Mouse (Mus musculus) adrenal gland, postnatal 0 days (tissue): ENCODE data around the gene Zfp583. TPM values are rescaled to one million over a fixed set of nuclear protein-coding genes. Genes with fewer than 3 reads are reported as not detected.

Source experiments
- polyA plus RNA-seq: library from polyadenylated mRNA; unstranded; fragments of >200 nt; fragmentation: Nextera tagmentation; extraction: Ambion mirVana; gene quantifications from 2 replicates; pipeline ENCODE4 v1.2.1, GENCODE M21; 2015

Zfp583 gene
- 5.2 and 6.6 TPM in 2 replicates for polyA plus RNA-seq

DNA sequence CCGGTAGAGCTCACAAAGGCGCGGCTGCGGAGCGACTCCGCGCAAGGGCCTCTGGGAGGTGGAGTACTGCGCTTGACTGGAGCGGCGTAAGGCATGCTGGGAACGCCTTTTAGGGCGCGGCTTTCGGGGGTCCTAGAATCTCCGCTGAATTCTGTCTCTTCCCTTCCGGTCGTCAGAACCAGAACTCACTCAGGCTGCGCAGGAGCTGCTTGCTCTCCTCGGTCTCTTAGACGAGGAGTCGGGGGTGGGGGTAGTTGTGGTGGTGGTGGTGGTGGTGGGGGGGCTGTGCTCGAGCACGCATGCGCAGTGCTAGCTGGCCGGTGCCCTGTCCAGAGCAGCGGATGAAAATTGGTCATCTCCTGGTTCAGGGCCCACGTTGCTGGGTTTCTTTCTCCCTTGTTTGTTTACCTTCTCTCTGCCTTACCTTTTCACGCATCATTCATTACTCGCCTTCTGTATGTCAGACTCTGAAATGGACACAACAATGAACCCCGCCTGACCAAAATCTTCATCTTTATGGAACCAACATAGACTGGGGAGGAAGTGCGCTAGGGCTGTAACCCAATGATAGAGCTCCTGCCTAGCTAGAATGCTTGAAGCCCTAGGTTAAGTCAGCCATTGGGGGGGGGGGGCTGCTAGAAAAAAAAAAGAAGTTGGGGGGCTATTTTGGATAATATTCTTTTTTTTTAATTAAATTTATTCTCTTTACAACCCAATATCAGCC, at the start of gene Zfp583:
Zfp583 (minus strand) TSS at position 53 of the 724 bp plus-strand sequence.

DNA sequence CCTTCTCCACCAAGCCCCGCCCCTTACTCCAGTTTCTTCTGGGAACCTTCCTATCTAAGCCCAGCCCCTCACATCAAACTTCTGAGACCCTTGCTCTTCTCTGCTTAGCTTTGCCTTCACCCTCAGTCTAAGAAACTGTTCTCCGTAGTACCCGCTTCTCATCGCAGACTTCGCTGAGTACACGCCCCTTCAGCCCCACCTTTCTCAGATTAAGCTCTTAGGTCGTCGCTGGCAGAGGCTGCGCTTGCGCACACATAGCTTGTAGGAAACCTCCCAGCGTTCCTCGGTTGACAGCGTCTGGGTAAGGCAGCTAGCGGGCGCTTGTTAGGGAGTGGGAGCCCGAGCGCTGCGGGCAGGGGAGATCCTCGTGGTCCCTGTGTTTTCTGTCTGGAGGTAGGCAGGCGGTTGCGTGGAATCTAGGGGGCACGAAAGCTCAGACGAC, 32.0 kb upstream of the Zfp583 start, which contains the start of gene Zfp78:
Zfp78 (plus strand) TSS at position 234 of the 442 bp plus-strand sequence.

GRCm38 (mm10) chr7:6343501-6344071, 12.5 kb upstream of the Zfp583 start, which contains the start of gene Gm3854:
Gm3854 (plus strand) TSS chr7:6343759.

GRCm38 (mm10) chr7:6285842-6286705, 45.0 kb downstream of the Zfp583 start, which contains the start of gene Zfp667:
Zfp667 (plus strand) TSS chr7:6286579.

Other genes with a start within 250 kb of the Zfp583 start
- 95.1 and 95.9 TPM in 2 replicates for gene Zfp787, start 175.3 kb downstream of the Zfp583 start, polyA plus RNA-seq
- 38.5 and 48.4 TPM in 2 replicates for gene Zfp444, start 159.1 kb downstream of the Zfp583 start, polyA plus RNA-seq
- not detected in 2 replicates for gene Galp, start 134.2 kb downstream of the Zfp583 start, polyA plus RNA-seq
- not detected in 2 replicates for gene Zscan5b, start 109.0 kb downstream of the Zfp583 start, polyA plus RNA-seq
- 0.21 TPM in 1 of 2 replicates, not detected in the other for gene Epp13, start 78.6 kb downstream of the Zfp583 start, polyA plus RNA-seq
- gene Zfp667, start 44.7 kb downstream of the Zfp583 start, polyA plus RNA-seq: 7.5 and 10.9 TPM in 2 replicates
- 1.5 and 2.0 TPM in 2 replicates for gene Gm3854, start 12.5 kb upstream of the Zfp583 start, polyA plus RNA-seq
- gene Zfp78, start 32.0 kb upstream of the Zfp583 start, polyA plus RNA-seq: 2.1 and 2.7 TPM in 2 replicates
- 6.5 and 6.9 TPM in 2 replicates for gene Zfp28, start 52.0 kb upstream of the Zfp583 start, polyA plus RNA-seq
- 0.14 and 0.15 TPM in 2 replicates for gene Smim17, start 67.4 kb upstream of the Zfp583 start, polyA plus RNA-seq
- not detected in 2 replicates for gene Gm20715, start 79.0 kb upstream of the Zfp583 start, polyA plus RNA-seq
- 0.08 TPM in 1 of 2 replicates, not detected in the other for gene Olfr1344, start 107.4 kb upstream of the Zfp583 start, polyA plus RNA-seq
- gene Olfr1336, start 124.9 kb upstream of the Zfp583 start, polyA plus RNA-seq: not detected in 2 replicates
- not detected in 2 replicates for gene Olfr1346, start 135.8 kb upstream of the Zfp583 start, polyA plus RNA-seq
- gene Olfr5, start 155.7 kb upstream of the Zfp583 start, polyA plus RNA-seq: not detected in 2 replicates
- gene Olfr1347, start 168.5 kb upstream of the Zfp583 start, polyA plus RNA-seq: not detected in 2 replicates
- gene Olfr1348, start 177.5 kb upstream of the Zfp583 start, polyA plus RNA-seq: not detected in 2 replicates
- not detected in 2 replicates for gene Olfr1349, start 191.7 kb upstream of the Zfp583 start, polyA plus RNA-seq
- not detected in 2 replicates for gene Olfr1350, start 233.6 kb upstream of the Zfp583 start, polyA plus RNA-seq